Mouse (Mus musculus): ENCODE data around the gene Ap4b1. TPM values are rescaled to one million over a fixed set of nuclear protein-coding genes. Genes with fewer than 3 reads are reported as not detected.
"Not testable (repeated sequence)": the region's sequence is repeated elsewhere in the genome, so short reads cannot be mapped to it uniquely, and the experiment has no call there.

Gene Ap4b1
- polyA plus RNA-seq, 1 experiment from 2014 or later: 23.2 TPM

DNA sequence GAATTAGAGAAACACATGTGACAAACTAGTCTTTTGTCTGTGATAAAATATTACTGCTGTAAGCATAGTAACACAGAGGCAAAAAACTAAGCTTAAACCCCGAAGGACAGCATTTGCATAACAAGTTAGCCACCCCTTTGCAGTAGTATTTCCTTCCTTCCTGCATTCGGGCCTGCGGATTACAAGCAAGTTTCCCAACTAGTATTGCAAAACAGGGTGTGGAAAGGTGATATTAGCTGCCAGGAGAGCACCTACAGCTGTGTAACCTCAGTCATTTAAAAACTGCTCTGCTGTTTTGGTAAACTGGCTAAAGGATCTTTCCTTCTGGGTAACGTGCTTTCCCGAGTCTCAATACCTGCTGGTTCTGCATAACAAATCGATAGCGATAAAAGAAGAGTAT is 22.1 kb upstream of the Ap4b1 start:
- no peak overlapping the region for H3K4me3 ChIP-seq
- H3K9ac ChIP-seq: no peak overlapping the region
- no peak overlapping the region for H3K27ac ChIP-seq
- H3K4me1 ChIP-seq: peaks cover 35% of the 10 kb centered on the region
- H3K4me2 ChIP-seq (replicated peaks): no peak overlapping the region
- H3K27me3 ChIP-seq: no peaks in the 10 kb centered on the region
- no peaks in the 10 kb centered on the region for H3K9me3 ChIP-seq
- 75% methylated on average over 7 of the region's 7 CpGs for WGBS
- H3K36me3 ChIP-seq: no peaks in the 10 kb centered on the region
- ATAC-seq (ENCODE audit: low FRiP score, low read depth): no peak

DNA sequence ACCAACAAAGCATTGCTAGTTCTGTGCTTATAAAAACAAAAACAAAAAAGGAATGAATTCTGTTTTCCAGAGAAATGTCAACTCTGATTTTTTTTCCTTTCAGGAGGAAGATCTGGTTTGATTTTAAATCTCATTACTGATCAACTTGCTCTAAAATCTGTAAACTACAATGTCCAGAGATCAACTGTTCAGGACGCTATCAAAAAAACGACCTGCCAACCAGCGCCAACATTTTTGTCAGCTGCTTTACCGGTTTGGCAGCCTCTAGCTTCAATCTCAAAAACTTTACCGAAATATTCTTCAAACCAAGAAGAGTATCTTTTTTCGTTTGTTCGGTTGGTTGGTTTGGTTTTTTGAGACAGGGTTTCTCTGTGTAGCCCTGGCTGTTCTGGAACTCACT is 20.2 kb upstream of the Ap4b1 start:
- Histone ChIP-seq H3K4me1 (peaks cover 35% of the 10 kb centered on the region), H3K9ac (no peak overlapping the region), H3K36me3 (no peaks in the 10 kb centered on the region), H3K4me3 (peak overlapping the region; percentile 93; the same call in 1 of the 2 replicates), H3K27ac (no peak overlapping the region), H3K27me3 (0 out of 2 replicates have a peak, but pooled peaks cover 2% of the 10 kb centered on the region), H3K4me2 (replicated peaks) (peak overlapping the region; percentile 77), H3K9me3 (no peaks in the 10 kb centered on the region)
- no peak for ATAC-seq (ENCODE audit: low FRiP score, low read depth)
- 78% methylated on average over 7 of the region's 7 CpGs for WGBS

DNA sequence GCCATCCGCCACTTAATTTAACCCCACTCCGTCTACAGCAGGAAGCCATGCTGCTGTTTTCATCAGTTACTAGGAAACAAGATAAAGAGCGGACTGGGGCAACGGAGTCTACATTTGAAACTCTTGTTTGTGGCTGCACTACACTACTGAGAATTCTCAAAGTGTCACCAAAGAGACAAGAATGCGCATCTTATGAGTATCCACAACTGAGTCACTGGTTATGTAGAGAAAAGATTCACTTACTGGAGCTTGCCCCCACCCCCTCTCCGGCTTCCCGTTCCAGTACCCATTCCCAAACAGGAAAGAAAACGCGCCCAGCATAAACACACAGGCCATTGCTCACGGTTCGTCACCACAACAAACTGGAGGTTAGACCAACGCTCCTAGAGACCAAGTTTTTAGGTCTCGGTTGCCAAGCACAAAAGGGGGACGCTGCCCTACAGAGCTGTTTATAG is 19.4 kb upstream of the Ap4b1 start:
- H3K36me3 ChIP-seq: no peaks in the 10 kb centered on the region
- ATAC-seq (ENCODE audit: low FRiP score, low read depth): no peak
- 3% methylated on average over 14 of the region's 14 CpGs for WGBS
- peak overlapping the region; percentile 93 for H3K4me3 ChIP-seq
- H3K4me2 ChIP-seq (replicated peaks): peak overlapping the region; percentile 77
- H3K9ac ChIP-seq: peak overlapping the region; percentile 93
- peak overlapping the region; percentile 29; the same call in 1 of the 2 replicates for H3K27ac ChIP-seq
- peaks cover 32% of the 10 kb centered on the region for H3K4me1 ChIP-seq
- 0 out of 2 replicates have a peak, but pooled peaks cover 3% of the 10 kb centered on the region for H3K27me3 ChIP-seq
- no peaks in the 10 kb centered on the region for H3K9me3 ChIP-seq

DNA sequence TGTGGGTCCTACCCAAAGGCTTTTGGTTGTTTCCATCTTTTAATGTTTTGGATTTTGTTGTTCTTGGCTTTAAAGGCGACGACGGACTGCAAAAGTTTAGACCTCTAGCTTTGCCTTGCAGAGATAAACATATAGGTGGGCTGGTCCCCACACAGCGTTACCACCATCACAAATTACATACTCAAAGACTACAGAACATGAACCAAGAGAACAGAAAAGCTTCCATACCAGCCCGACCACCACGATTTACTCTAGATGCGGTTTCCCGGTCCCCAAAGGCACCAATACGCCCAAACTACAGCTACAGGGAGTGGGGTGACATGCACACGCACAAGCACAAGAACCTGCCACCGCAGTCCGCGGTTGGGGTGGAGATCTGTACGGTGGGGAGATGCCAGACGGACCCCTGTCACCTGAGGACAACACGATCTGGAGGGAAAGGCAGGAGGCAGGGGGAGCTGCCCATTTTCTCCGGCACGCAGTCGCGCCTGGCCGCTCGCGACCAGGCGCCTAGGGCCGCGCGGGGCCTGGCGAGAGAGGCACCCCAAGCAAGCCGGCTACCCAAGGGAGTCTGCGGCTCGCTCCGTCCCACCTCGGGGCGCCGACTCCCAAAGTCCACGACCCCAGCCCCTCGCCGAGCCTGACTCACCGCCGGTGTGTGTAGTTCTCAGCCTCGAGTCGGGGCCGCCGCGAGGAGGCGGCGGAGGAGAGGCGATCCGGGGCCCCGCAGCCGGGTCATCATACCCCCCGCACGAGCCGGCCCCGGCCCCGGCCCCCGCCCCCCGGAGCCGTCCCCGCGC is 18.8 kb upstream of the Ap4b1 start:
- no peaks in the 10 kb centered on the region for H3K36me3 ChIP-seq
- peak overlapping the region; percentile 93 for H3K4me3 ChIP-seq
- H3K9ac ChIP-seq: peak overlapping the region; percentile 93
- no peaks in the 10 kb centered on the region for H3K9me3 ChIP-seq
- H3K4me1 ChIP-seq: peaks cover 25% of the 10 kb centered on the region
- WGBS: 0% methylated on average over 48 of the region's 61 CpGs
- H3K4me2 ChIP-seq (replicated peaks): peak overlapping the region; percentile 77
- peak; percentile 86 for ATAC-seq (ENCODE audit: low FRiP score, low read depth)
- 0 out of 2 replicates have a peak, but pooled peaks cover 3% of the 10 kb centered on the region for H3K27me3 ChIP-seq
- H3K27ac ChIP-seq: peak overlapping the region; percentile 89

DNA sequence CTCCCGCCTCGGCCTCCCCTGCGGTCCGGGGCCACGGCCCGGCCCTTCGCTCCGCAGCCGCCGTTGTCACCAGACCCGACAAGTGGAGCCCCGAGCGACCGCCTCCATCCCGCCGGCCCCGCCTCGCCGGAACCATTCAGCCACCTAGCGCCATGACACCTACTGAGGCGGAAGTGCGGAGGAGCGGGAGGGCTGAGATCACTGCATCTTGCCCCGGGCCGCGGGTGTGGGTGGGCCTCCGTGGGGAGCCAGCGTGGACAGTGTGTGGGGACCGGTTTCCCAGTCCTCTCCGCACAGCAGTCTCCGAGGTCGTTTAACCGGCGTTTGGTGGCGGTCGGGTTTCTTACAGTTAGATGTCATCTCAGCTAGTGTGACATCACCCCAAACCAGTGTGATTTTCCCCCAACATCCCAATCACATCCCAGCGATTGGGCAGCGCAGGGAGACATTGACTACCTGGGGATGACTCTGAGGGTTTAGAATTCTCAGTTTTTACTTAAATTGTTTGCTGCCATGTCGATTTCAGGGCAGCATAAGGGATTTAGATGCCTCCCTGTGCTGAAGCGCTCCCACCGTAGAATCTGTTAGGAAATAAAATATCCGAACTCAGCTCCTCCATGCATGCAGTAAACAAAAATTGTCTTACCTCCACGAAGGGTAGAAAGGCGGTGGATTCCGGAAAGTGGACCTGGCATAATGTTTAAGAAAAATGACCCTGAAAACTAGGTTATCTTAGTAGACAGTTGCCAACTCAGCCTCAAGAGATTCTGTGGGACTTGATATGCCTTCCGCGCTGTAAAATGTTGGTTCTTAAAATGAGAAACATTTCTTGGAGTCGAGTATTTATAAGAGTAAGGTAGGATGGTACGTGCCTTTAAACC is 17.9 kb upstream of the Ap4b1 start, which contains the start of gene Hipk1:
TSS of gene Hipk1 (minus strand) at position 334 of the 881 bp plus-strand sequence.
- peak within 1 kb of the TSS; percentile 93 for H3K9ac ChIP-seq
- H3K4me3 ChIP-seq: peak within 1 kb of the TSS; percentile 93
- peaks cover 25% of the 10 kb centered on the region for H3K4me1 ChIP-seq
- peak within 1 kb of the TSS; percentile 77 for H3K4me2 ChIP-seq (replicated peaks)
- WGBS: 10% methylated on average over 49 of the region's 49 CpGs
- H3K36me3 ChIP-seq: no peaks in the 10 kb centered on the region
- peak; percentile 96 for ATAC-seq (ENCODE audit: low FRiP score, low read depth)
- peak within 1 kb of the TSS; percentile 89 for H3K27ac ChIP-seq
- H3K9me3 ChIP-seq: no peaks in the 10 kb centered on the region
- 0 out of 2 replicates have a peak, but pooled peaks cover 3% of the 10 kb centered on the region for H3K27me3 ChIP-seq

DNA sequence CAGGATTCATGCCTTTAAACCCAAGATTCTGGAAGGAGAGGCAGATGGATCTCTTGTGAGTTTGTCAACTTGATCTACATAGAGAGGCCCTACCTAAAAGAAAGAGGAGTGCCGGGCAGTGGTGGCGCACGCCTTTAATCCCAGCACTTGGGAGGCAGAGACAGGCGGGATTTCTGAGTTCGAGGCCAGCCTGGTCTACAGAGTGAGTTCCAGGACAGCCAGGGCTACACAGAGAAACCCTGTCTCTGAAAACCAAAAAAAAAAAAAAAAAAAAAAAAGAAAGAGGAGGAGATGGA is 17.3 kb upstream of the Ap4b1 start:
- H3K4me1 ChIP-seq: peaks cover 25% of the 10 kb centered on the region
- H3K27me3 ChIP-seq; H3K27ac ChIP-seq; H3K9me3 ChIP-seq; H3K36me3 ChIP-seq; ATAC-seq (ENCODE audit: low FRiP score, low read depth): not testable (repeated sequence)
- WGBS: 85% methylated on average over 5 of the region's 5 CpGs
- H3K4me3 ChIP-seq: peak overlapping the region; percentile 93; the same call in 1 of the 2 replicates
- H3K9ac ChIP-seq: peak overlapping the region; percentile 93; the same call in 1 of the 2 replicates
- H3K4me2 ChIP-seq (replicated peaks): peak overlapping the region; percentile 77

DNA sequence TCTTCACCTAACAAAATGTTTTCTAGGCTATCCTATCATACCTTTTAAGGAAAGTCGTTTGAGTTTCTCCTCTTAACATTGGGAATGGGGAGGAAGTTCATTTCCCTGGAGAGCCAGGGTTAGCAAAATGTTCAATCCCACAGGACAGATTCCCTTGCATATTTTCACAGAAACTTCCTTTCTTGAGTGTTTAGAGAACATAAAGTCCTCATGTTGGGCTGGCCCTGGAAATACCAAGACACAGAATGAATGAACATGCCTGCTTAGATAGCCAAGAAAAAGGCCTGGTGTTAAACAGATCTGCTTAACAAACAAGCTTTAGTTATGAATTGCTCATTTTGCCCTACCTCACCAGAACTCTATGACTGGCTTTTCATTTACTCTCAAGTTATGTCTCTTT is 16.8 kb upstream of the Ap4b1 start:
- ATAC-seq (ENCODE audit: low FRiP score, low read depth): no peak
- H3K9ac ChIP-seq: no peak overlapping the region
- 0 out of 2 replicates have a peak, but pooled peaks cover 3% of the 10 kb centered on the region for H3K27me3 ChIP-seq
- WGBS: 78% methylated on average over 1 of the region's 1 CpGs
- no peaks in the 10 kb centered on the region for H3K36me3 ChIP-seq
- no peak overlapping the region for H3K27ac ChIP-seq
- H3K4me3 ChIP-seq: no peak overlapping the region
- H3K9me3 ChIP-seq: no peaks in the 10 kb centered on the region
- H3K4me2 ChIP-seq (replicated peaks): no peak overlapping the region
- H3K4me1 ChIP-seq: peaks cover 21% of the 10 kb centered on the region

DNA sequence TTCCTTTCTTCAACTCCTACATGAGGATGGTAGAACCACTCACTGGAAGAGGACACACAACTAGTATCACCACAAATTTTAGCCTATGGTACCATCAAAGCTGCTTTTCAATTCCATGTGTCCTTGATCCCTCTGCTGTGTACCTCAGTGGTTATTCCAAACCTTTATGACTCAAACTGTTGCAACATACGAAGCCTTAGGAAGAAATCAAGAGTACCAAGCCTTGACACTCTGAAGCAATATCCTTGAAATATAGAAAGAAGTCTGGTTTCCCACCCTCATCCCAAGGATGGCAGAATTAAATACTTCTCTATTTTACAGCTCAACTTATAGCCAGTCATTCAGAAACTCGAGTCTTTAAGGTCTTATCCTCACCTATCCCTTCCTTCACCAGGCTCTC is 12.9 kb upstream of the Ap4b1 start:
- Histone ChIP-seq H3K4me3 (no peak overlapping the region), H3K9me3 (no peaks in the 10 kb centered on the region), H3K27me3 (0 out of 2 replicates have a peak, but pooled peaks cover 3% of the 10 kb centered on the region), H3K4me2 (replicated peaks) (no peak overlapping the region), H3K9ac (no peak overlapping the region), H3K27ac (no peak overlapping the region), H3K4me1 (peaks cover 6% of the 10 kb centered on the region; the same call in 1 of the 2 replicates), H3K36me3 (no peaks in the 10 kb centered on the region)
- no peak for ATAC-seq (ENCODE audit: low FRiP score, low read depth)
- WGBS: 56% methylated on average over 2 of the region's 2 CpGs

DNA sequence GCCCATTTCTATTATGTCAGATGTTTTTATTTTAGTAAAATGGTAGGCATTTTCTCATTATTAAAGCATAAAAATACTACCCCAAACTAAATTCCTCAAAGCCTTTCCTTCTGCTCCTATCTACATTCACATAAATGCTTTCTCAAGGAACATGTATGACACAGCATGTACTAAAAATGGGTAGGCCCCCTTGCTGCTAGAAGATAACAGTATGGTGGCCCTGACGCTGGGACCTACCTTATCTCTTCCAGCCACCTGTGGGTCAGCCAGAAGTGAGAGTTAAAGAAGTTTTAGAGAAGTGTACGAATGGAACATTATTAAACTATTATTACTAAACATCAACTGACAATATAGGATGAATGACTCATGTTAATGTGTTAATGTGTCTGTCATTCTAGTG is 9.8 kb upstream of the Ap4b1 start:
- Histone ChIP-seq H3K27ac (no peak overlapping the region), H3K9me3 (no peaks in the 10 kb centered on the region), H3K4me3 (no peak overlapping the region), H3K36me3 (peaks cover 27% of the 10 kb centered on the region), H3K4me2 (replicated peaks) (no peak overlapping the region), H3K4me1 (peaks cover 7% of the 10 kb centered on the region; the same call in 1 of the 2 replicates), H3K27me3 (no peaks in the 10 kb centered on the region), H3K9ac (no peak overlapping the region)
- WGBS: 78% methylated on average over 2 of the region's 2 CpGs
- ATAC-seq (ENCODE audit: low FRiP score, low read depth): no peak

DNA sequence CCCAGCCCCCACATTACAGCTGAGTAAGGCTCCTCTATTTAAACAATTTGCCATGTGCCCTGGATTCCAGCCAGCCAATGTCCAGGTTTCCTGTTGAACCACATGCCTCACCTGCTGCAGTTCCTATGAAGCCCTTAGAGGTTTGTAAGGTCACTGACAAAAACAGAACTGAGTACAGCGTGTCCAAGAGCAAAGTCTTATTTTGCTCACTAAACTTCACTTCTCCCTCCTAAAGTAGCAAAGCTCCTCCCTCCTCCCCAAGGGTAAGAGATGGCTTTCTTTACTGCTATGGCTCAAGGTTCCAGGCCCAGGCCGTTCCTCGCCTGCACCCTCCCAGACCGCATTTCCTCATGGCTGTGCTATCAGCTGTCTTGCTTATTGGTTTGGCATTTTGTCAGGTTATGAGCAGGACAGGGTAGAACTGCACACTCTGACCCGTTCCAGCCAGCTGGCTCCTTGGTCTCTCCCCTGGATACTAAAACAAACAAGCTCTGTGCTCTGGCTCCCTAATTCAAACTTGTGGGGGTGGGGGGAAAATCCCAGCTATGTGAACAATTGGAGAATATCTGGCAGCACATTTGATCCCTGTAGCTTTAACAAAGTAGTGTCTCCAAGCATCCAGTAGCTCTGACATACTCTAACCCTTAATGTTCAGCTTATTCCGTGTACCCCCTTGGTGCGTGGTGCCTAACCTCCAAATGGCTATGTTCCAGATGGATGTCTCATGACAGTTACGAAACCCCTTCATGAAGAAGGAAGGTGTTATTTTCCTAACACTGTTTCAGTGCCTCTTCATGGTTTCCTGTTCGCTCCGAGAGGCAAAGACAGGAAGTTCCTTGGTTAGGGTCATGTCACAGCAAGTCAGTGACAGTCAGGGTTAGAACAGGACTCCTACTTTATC is 7.4 kb upstream of the Ap4b1 start:
- no peak overlapping the region for H3K4me3 ChIP-seq
- 75% methylated on average over 10 of the region's 10 CpGs for WGBS
- H3K9me3 ChIP-seq: no peaks in the 10 kb centered on the region
- H3K27ac ChIP-seq: peak overlapping the region; percentile 33; the same call in 1 of the 2 replicates
- H3K9ac ChIP-seq: no peak overlapping the region
- H3K4me1 ChIP-seq: peaks cover 7% of the 10 kb centered on the region; the same call in 1 of the 2 replicates
- H3K27me3 ChIP-seq: no peaks in the 10 kb centered on the region
- ATAC-seq (ENCODE audit: low FRiP score, low read depth): peak; percentile 80
- no peak overlapping the region for H3K4me2 ChIP-seq (replicated peaks)
- H3K36me3 ChIP-seq: peaks cover 44% of the 10 kb centered on the region

DNA sequence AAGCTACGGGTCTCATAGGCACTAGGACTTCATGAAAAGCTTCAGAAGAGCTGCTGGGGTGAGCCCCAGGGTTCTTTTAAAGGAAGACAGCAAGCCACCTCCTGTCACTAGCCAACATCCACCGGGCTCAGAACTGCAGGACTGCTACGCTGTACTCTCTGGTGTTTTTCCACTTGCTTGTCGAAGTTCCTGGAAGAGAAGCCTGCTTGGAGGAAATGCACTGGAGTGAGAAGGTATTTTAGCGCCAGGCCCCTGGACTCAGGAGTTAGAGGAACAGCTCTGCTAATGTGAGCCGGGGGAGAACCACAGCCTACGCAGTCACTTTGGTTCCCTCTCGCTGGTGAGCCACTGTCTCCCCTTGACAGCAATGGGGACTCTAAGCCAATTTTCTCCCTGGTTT is 6.5 kb upstream of the Ap4b1 start:
- Histone ChIP-seq H3K9me3 (no peaks in the 10 kb centered on the region), H3K4me3 (no peak overlapping the region), H3K9ac (no peak overlapping the region), H3K4me2 (replicated peaks) (no peak overlapping the region), H3K27me3 (no peaks in the 10 kb centered on the region), H3K27ac (no peak overlapping the region), H3K36me3 (peaks cover 49% of the 10 kb centered on the region), H3K4me1 (peaks cover 9% of the 10 kb centered on the region)
- ATAC-seq (ENCODE audit: low FRiP score, low read depth): no peak
- 95% methylated on average over 8 of the region's 8 CpGs for whole genome bisulfite sequencing

All from limb, embryonic 13.5 days (tissue).